Mouse (Mus musculus): ENCODE results near the gene Gimap1. TPM values are rescaled to one million over a fixed set of nuclear protein-coding genes. Genes with fewer than 3 reads are reported as not detected.

Gene Gimap1
- polyA plus RNA-seq (2014; fragmentation: Nextera tagmentation; extraction: Ambion mirVana), result 5.5 and 5.6 TPM in 2 replicates

- no peak within 1 kb of the TSS for H3K4me3 ChIP-seq (ENCODE audit: low read depth, low read length)
- no peaks in the 10 kb centered on the region for H3K36me3 ChIP-seq (replicated peaks; ENCODE audit: control insufficient read depth, insufficient read depth, low read depth, low read length)
- DNase-seq (ENCODE audit: low spot score), result no peak
- H3K27ac ChIP-seq (replicated peaks; ENCODE audit: low read depth, low read length), result no peak within 1 kb of the TSS
- H3K9ac ChIP-seq (replicated peaks; ENCODE audit: low read length), result no peak within 1 kb of the TSS
- no peaks in the 10 kb centered on the region; the same call in 1 of the 2 replicates for H3K4me1 ChIP-seq (ENCODE audit: control insufficient read depth, insufficient read depth, low read length)
- peaks cover 23% of the 10 kb centered on the region for H3K27me3 ChIP-seq (ENCODE audit: control insufficient read depth, insufficient read depth, low read length)
- 79% methylated on average over 15 of the region's 15 CpGs for WGBS
- no peaks in the 10 kb centered on the region for H3K9me3 ChIP-seq (replicated peaks; ENCODE audit: control insufficient read depth, low read length)
- no peak for ATAC-seq (replicated peaks; ENCODE audit: insufficient number of reproducible peaks, low FRiP score, low TSS enrichment, low read depth)
- no peak within 1 kb of the TSS for H3K4me2 ChIP-seq (ENCODE audit: low read depth, low read length)
These were observed at the start of gene Gimap1 for GRCm38 (mm10) chr6:48738961-48739779. TSS of gene Gimap1 (plus strand) at chr6:48739054.

DNA sequence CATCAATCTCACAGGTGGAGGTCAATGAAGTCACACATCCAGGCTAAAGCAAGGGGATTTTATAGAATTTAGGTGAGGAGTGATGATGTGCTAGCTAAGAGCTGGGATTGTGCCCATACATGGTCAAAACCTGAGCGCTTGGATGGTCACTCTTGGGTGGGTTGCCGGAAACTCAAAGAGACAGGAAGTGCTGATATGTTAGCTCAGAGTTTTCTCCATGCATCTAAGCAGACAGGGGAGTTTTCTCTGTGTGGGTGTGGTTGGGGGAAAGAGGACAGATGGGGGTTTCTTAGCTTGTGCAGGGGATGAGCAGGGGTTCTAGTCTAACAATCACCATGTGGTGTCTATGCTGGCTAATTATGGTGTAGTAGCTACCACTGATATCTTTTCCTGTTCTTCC lies 49.5 kb upstream of the Gimap1 start:
- Histone ChIP-seq H3K4me1 (ENCODE audit: control insufficient read depth, insufficient read depth, low read length) (no peaks in the 10 kb centered on the region), H3K9ac (replicated peaks; ENCODE audit: low read length) (no peak overlapping the region), H3K4me3 (ENCODE audit: low read depth, low read length) (no peak overlapping the region), H3K9me3 (replicated peaks; ENCODE audit: control insufficient read depth, low read length) (no peaks in the 10 kb centered on the region), H3K27me3 (ENCODE audit: control insufficient read depth, insufficient read depth, low read length) (no peaks in the 10 kb centered on the region), H3K27ac (replicated peaks; ENCODE audit: low read depth, low read length) (no peak overlapping the region), H3K4me2 (ENCODE audit: low read depth, low read length) (no peak overlapping the region), H3K36me3 (replicated peaks; ENCODE audit: control insufficient read depth, insufficient read depth, low read depth, low read length) (no peaks in the 10 kb centered on the region)
- ATAC-seq (replicated peaks; ENCODE audit: insufficient number of reproducible peaks, low FRiP score, low TSS enrichment, low read depth), result no peak
- no peak for DNase-seq (ENCODE audit: low spot score)
- 96% methylated on average over 2 of the region's 2 CpGs for WGBS

DNA sequence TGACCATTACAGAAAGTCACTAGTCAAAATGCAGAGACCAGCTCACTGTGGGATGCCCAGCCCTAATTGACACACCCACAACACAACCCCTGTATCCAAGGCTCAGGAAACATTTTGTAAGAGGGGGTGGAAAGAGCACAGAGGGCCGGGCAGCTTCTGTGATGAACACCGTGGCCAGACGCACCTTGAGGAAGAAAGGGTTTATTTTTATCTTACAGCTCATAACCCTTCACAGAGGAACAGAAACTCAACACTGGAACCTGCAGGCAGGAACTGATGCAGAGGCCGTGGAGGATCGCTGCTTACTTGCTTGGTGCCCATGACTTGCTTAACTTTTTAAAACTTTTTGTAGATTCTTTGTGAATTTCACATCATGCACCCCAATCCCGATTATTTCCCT lies 45.9 kb upstream of the Gimap1 start:
- Histone ChIP-seq H3K4me2 (ENCODE audit: low read depth, low read length) (no peak overlapping the region), H3K4me1 (ENCODE audit: control insufficient read depth, insufficient read depth, low read length) (no peaks in the 10 kb centered on the region), H3K9ac (replicated peaks; ENCODE audit: low read length) (no peak overlapping the region), H3K9me3 (replicated peaks; ENCODE audit: control insufficient read depth, low read length) (no peaks in the 10 kb centered on the region), H3K36me3 (replicated peaks; ENCODE audit: control insufficient read depth, insufficient read depth, low read depth, low read length) (no peaks in the 10 kb centered on the region), H3K27me3 (ENCODE audit: control insufficient read depth, insufficient read depth, low read length) (no peaks in the 10 kb centered on the region), H3K4me3 (ENCODE audit: low read depth, low read length) (no peak overlapping the region), H3K27ac (replicated peaks; ENCODE audit: low read depth, low read length) (no peak overlapping the region)
- ATAC-seq (replicated peaks; ENCODE audit: insufficient number of reproducible peaks, low FRiP score, low TSS enrichment, low read depth) (no peak), DNase-seq (ENCODE audit: low spot score) (no peak)
- 84% methylated on average over 6 of the region's 6 CpGs for WGBS

DNA sequence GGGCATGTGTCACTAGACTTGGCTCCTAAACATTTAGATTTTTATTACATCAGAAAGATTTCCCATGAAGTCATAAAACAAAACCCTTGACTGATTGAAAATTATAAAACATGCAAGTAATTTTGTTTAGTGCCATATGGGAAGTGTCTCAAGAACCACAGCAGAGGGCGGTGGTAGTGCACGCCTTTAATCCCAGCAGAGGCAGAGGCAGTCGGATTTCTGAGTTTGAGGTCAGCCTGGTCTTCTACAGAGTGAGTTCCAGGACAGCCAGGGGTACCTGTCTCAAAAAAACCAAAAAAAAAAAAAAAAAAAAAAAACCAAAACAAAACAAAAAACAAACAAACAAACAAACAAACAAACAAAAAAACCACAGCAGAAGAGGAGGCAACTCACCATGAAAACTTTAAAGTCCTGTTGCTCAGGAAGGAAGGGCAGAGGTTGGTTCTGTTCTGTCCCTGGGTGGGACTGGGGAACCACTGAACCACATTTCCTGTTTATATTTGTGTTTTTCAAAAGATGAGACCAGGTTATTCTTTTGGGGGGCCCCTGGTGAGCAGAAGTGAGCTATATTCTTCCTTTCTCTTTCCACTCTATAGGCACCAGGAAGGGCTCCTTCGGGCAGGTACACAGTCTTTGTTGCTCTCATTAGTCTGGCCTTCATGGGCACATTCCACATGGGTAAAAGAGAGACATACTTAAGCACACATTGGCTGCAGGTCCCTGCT lies 41.9 kb upstream of the Gimap1 start:
- WGBS, result 81% methylated on average over 4 of the region's 4 CpGs
- H3K4me1 ChIP-seq (ENCODE audit: control insufficient read depth, insufficient read depth, low read length), result no peaks in the 10 kb centered on the region

DNA sequence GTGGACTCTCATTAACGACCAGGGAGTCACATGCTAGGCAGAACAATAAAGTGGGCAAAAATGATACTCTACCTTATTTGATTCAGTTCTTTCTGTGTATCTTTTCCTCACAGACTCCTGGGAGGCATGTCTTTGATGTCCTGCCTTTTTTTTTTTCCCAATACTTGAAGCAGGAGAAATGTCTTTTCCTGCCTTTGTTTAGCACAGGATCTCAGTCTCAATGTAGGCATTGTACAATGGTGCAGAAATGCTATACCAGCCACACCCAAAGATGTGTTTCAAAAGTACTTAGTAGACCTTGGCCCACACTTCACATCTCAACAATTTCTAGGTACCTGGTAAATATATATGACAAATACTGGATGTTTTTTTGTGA lies 41.3 kb upstream of the Gimap1 start:
- Histone ChIP-seq H3K36me3 (replicated peaks; ENCODE audit: control insufficient read depth, insufficient read depth, low read depth, low read length) (no peaks in the 10 kb centered on the region), H3K4me2 (ENCODE audit: low read depth, low read length) (no peak overlapping the region), H3K27me3 (ENCODE audit: control insufficient read depth, insufficient read depth, low read length) (no peaks in the 10 kb centered on the region), H3K4me3 (ENCODE audit: low read depth, low read length) (no peak overlapping the region), H3K9me3 (replicated peaks; ENCODE audit: control insufficient read depth, low read length) (no peaks in the 10 kb centered on the region), H3K27ac (replicated peaks; ENCODE audit: low read depth, low read length) (no peak overlapping the region), H3K9ac (replicated peaks; ENCODE audit: low read length) (no peak overlapping the region), H3K4me1 (ENCODE audit: control insufficient read depth, insufficient read depth, low read length) (no peaks in the 10 kb centered on the region)
- DNase-seq (ENCODE audit: low spot score) (no peak), ATAC-seq (replicated peaks; ENCODE audit: insufficient number of reproducible peaks, low FRiP score, low TSS enrichment, low read depth) (no peak)
- 56% methylated on average over 1 of the region's 1 CpGs for WGBS

More for the DNA sequence above, 41.9 kb upstream of the Gimap1 start:
- H3K36me3 ChIP-seq (replicated peaks; ENCODE audit: control insufficient read depth, insufficient read depth, low read depth, low read length), result no peaks in the 10 kb centered on the region
- ATAC-seq (replicated peaks; ENCODE audit: insufficient number of reproducible peaks, low FRiP score, low TSS enrichment, low read depth) (no peak), DNase-seq (ENCODE audit: low spot score) (no peak)
- H3K4me2 ChIP-seq (ENCODE audit: low read depth, low read length), result no peak overlapping the region
- H3K9ac ChIP-seq (replicated peaks; ENCODE audit: low read length), result no peak overlapping the region
- H3K9me3 ChIP-seq (replicated peaks; ENCODE audit: control insufficient read depth, low read length), result no peaks in the 10 kb centered on the region
- H3K27me3 ChIP-seq (ENCODE audit: control insufficient read depth, insufficient read depth, low read length), result no peaks in the 10 kb centered on the region
- H3K27ac ChIP-seq (replicated peaks; ENCODE audit: low read depth, low read length), result no peak overlapping the region
- no peak overlapping the region for H3K4me3 ChIP-seq (ENCODE audit: low read depth, low read length)

GRCm38 (mm10) chr6:48698066-48698856 lies 40.6 kb upstream of the Gimap1 start:
- Histone ChIP-seq H3K9ac (replicated peaks; ENCODE audit: low read length) (no peak overlapping the region), H3K4me3 (ENCODE audit: low read depth, low read length) (no peak overlapping the region), H3K27me3 (ENCODE audit: control insufficient read depth, insufficient read depth, low read length) (no peaks in the 10 kb centered on the region), H3K27ac (replicated peaks; ENCODE audit: low read depth, low read length) (no peak overlapping the region), H3K36me3 (replicated peaks; ENCODE audit: control insufficient read depth, insufficient read depth, low read depth, low read length) (no peaks in the 10 kb centered on the region), H3K4me1 (ENCODE audit: control insufficient read depth, insufficient read depth, low read length) (no peaks in the 10 kb centered on the region), H3K4me2 (ENCODE audit: low read depth, low read length) (no peak overlapping the region), H3K9me3 (replicated peaks; ENCODE audit: control insufficient read depth, low read length) (no peaks in the 10 kb centered on the region)
- DNase-seq (ENCODE audit: low spot score), result no peak
- WGBS, result 78% methylated on average over 7 of the region's 7 CpGs
- no peak for ATAC-seq (replicated peaks; ENCODE audit: insufficient number of reproducible peaks, low FRiP score, low TSS enrichment, low read depth)

DNA sequence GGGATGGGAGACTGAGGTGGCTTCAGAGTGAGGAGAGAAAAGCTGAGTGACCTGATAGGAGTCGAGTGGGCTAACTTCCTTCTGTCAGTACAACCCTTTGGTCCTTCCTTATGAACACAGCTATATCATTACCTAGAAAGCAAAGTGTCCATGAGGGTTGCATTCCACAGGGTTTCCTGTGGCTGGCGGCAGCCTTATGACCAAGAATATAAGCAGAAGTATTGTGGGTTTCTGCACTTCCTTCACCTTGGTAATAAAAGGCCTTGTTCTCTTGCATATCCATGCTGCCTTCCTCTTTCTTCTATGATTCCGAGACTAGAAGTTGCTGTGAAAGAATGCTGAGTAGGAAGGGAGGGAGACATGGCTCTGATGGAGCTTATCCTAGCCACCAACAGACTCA lies 40.0 kb upstream of the Gimap1 start:
- 69% methylated on average over 3 of the region's 3 CpGs for WGBS

More for the DNA sequence above, 40.0 kb upstream of the Gimap1 start:
- H3K9ac ChIP-seq (replicated peaks; ENCODE audit: low read length), result no peak overlapping the region
- H3K4me2 ChIP-seq (ENCODE audit: low read depth, low read length), result no peak overlapping the region
- no peak overlapping the region for H3K27ac ChIP-seq (replicated peaks; ENCODE audit: low read depth, low read length)
- DNase-seq (ENCODE audit: low spot score) (no peak), ATAC-seq (replicated peaks; ENCODE audit: insufficient number of reproducible peaks, low FRiP score, low TSS enrichment, low read depth) (no peak)
- no peaks in the 10 kb centered on the region for H3K9me3 ChIP-seq (replicated peaks; ENCODE audit: control insufficient read depth, low read length)
- H3K36me3 ChIP-seq (replicated peaks; ENCODE audit: control insufficient read depth, insufficient read depth, low read depth, low read length), result no peaks in the 10 kb centered on the region
- H3K4me1 ChIP-seq (ENCODE audit: control insufficient read depth, insufficient read depth, low read length), result no peaks in the 10 kb centered on the region
- no peak overlapping the region for H3K4me3 ChIP-seq (ENCODE audit: low read depth, low read length)
- H3K27me3 ChIP-seq (ENCODE audit: control insufficient read depth, insufficient read depth, low read length), result no peaks in the 10 kb centered on the region
